Mouse (Mus musculus) granulocyte monocyte progenitor cell, adult 5-6 weeks (primary cell): ENCODE data around the gene Il21r. TPM values are rescaled to one million over a fixed set of nuclear protein-coding genes. Genes with fewer than 3 reads are reported as not detected.

Source experiments
- ATAC-seq: replicated peaks from 2 replicates; pipeline ENCODE4 v1.8.0; 2016; ENCODE audit warnings: mild to moderate bottlenecking, moderate TSS enrichment, inconsistent platforms; ENCODE audit not compliant: poor library complexity, severe bottlenecking
- total RNA-seq, 2 experiments: library from RNA; stranded (forward) in 1 of 2; stranded (reverse) in 1 of 2; fragments of 200-712, 200-1000 nt in 1 of 2; fragments of >200 nt in 1 of 2; fragmentation: Nextera tagmentation in 1 of 2; gene quantifications; 2 replicates each; pipeline ENCODE4 v1.2.3; 2014 to 2017

The Il21r gene
- total RNA-seq, 2 experiments from 2014 or later = 1.8 to 8.2 TPM

GRCm38 (mm10) chr7:125573849-125574248 lies 29.4 kb upstream of the Il21r start:
- ATAC-seq = no peak

- ATAC-seq = no peak
Measured at GRCm38 (mm10) chr7:125574832-125575231, 28.4 kb upstream of the Il21r start.

GRCm38 (mm10) chr7:125575738-125576540 lies 27.3 kb upstream of the Il21r start:
- peak; percentile 39 for ATAC-seq

GRCm38 (mm10) chr7:125576982-125577381 lies 26.2 kb upstream of the Il21r start:
- no peak for ATAC-seq

GRCm38 (mm10) chr7:125577486-125578088 lies 25.6 kb upstream of the Il21r start:
- no peak for ATAC-seq

GRCm38 (mm10) chr7:125578106-125578505 lies 25.1 kb upstream of the Il21r start:
- no peak for ATAC-seq

GRCm38 (mm10) chr7:125579545-125580219 lies 23.5 kb upstream of the Il21r start:
- no peak for ATAC-seq

- ATAC-seq = no peak
Measured at GRCm38 (mm10) chr7:125580220-125580549, 23.0 kb upstream of the Il21r start.

- ATAC-seq = no peak
Measured at GRCm38 (mm10) chr7:125580625-125581316, 22.5 kb upstream of the Il21r start.

- peak; percentile 70 for ATAC-seq
Measured at GRCm38 (mm10) chr7:125581317-125581672, 21.9 kb upstream of the Il21r start.

- ATAC-seq = peak; percentile 53
Measured at GRCm38 (mm10) chr7:125583325-125584004, 19.8 kb upstream of the Il21r start.

GRCm38 (mm10) chr7:125584005-125584369 lies 19.2 kb upstream of the Il21r start:
- ATAC-seq = no peak

GRCm38 (mm10) chr7:125586355-125586754 lies 16.9 kb upstream of the Il21r start:
- no peak for ATAC-seq

GRCm38 (mm10) chr7:125588721-125589120 lies 14.5 kb upstream of the Il21r start:
- ATAC-seq = peak; percentile 88

GRCm38 (mm10) chr7:125589896-125590295 lies 13.3 kb upstream of the Il21r start:
- ATAC-seq = no peak

- peak; percentile 80 for ATAC-seq
Measured at GRCm38 (mm10) chr7:125593831-125594230, 9.4 kb upstream of the Il21r start.

- peak; percentile 47 for ATAC-seq
Measured at GRCm38 (mm10) chr7:125596406-125596805, 6.8 kb upstream of the Il21r start.

GRCm38 (mm10) chr7:125597083-125597482 lies 6.1 kb upstream of the Il21r start:
- peak; percentile 40 for ATAC-seq

- ATAC-seq = no peak
Measured at GRCm38 (mm10) chr7:125597516-125598347, 5.5 kb upstream of the Il21r start.
